Mouse (Mus musculus) adrenal gland, postnatal 14 days (tissue): Measurements from ENCODE around the gene Sik1. TPM values are rescaled to one million over a fixed set of nuclear protein-coding genes. Genes with fewer than 3 reads are reported as not detected.
A peak's percentile ranks its signal among the peaks of the same experiment; 100 is the strongest.

Source experiments
- DNase-seq: peaks from one replicate; pipeline ENCODE4 v3.0.0; 2021; ENCODE audit warnings: mixed read lengths
- total RNA-seq: library from RNA; stranded (reverse); gene quantifications from 2 replicates; pipeline ENCODE4 v1.2.3, GENCODE M21; 2021

Sik1 gene
- total RNA-seq, 1 experiment from 2014 or later: 100 TPM

GRCm38 (mm10) chr17:31831866-31832576 is 23.6 kb downstream of the Sik1 start:
- DNase-seq: no peak

GRCm38 (mm10) chr17:31831097-31831865 is 24.3 kb downstream of the Sik1 start:
- no peak for DNase-seq

GRCm38 (mm10) chr17:31830506-31831075 is 25.0 kb downstream of the Sik1 start:
- DNase-seq: no peak

DNA sequence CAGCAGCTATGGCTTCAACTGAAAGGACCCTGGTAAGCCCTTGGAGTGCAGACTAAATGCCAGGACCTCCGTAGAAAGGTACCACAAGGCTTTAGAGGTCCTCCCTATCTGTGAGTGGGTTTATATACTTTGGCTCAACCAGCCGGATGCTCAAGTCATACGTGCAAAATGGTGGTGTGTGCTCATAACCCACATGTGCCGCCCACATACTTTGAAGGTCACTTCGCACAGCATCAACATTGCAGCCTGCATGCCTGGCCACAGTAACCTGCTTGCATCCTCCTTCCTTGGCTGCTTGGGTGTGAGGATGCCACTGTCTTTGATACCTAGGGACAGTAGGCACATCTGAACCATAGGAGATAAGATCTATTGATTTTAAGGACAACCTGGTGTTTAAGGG is 26.7 kb downstream of the Sik1 start:
- DNase-seq: no peak

GRCm38 (mm10) chr17:31828118-31828517 is 27.5 kb downstream of the Sik1 start:
- DNase-seq: peak; percentile 66

DNA sequence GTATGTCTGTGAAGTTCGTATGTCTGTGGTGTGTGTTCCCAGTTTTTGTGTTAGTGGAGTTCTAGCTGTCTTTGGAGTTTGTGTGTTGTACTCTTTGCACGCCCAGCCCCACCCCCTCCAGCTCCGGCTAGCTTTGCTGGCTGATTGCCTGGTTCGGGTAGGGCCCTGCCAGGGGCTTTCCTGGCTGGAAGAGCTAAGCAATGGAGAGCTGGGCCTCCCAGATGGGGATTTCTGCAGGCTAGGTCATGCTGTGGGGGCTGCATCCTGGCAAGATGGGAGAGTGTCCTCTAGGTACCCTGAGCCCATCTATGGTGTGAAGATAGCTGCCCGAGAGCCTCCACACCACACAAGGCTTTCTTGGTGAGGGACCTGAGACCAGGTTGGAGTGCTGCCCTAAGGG is 28.4 kb downstream of the Sik1 start:
- DNase-seq: peak; percentile 89

DNA sequence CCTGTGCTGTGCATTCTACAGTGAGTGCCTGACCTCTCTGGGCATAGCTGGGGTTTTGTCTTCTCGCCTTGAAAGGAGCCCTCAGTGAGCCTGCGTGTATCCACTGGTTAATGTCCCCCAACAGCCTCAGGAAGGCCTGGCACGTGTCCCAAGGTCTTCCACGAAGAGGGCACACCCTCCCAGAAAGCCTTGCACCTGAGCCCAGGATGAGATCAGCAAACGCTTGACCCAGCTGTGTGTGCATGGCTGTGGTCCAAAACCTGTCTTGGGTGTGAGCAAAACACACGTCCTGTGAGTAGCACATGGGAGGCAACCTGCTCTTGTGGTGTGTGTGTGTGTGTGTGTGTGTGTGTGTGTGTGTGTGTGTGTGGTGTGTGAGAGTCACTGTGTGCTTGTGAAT is 28.9 kb downstream of the Sik1 start:
- DNase-seq: peak; percentile 88

DNA sequence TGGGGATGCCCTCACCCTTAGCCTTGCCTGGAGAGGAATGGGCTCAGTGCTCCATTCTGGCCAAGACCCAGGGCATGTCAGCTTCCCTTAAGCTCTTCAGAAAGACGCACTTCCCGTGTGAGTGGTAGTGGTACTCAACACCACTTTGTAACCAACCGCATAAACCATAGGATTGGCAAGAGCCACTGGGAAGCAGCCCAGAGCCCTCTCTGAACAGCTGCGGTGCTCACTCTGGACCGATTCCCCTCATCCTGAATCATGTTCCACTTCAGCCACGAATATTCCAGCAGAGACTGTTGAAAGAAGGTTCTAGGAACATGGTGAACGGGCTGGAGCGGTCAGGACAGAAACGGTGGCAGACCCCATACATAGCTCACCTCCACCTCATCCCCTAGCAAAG is 29.9 kb downstream of the Sik1 start:
- DNase-seq: no peak

DNA sequence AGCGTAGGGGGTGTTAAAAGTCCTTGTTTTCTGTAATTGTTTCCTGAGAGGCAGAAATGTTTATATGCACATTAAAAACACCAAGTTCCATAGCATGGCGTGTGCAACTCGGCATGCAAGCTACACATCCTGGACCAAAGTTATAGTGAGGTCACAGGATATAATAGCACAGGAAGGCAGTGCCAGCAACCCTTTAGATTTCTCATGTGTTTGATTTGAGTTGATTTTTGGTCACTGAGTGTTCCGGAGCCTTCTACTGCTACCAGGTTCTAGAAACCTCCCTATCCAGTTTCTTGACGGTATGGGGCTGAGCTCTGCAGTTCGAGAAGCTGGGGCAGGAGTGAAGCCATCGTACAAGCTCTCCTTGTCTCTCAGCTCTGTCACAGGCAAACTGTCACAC is 30.8 kb downstream of the Sik1 start:
- no peak for DNase-seq

DNA sequence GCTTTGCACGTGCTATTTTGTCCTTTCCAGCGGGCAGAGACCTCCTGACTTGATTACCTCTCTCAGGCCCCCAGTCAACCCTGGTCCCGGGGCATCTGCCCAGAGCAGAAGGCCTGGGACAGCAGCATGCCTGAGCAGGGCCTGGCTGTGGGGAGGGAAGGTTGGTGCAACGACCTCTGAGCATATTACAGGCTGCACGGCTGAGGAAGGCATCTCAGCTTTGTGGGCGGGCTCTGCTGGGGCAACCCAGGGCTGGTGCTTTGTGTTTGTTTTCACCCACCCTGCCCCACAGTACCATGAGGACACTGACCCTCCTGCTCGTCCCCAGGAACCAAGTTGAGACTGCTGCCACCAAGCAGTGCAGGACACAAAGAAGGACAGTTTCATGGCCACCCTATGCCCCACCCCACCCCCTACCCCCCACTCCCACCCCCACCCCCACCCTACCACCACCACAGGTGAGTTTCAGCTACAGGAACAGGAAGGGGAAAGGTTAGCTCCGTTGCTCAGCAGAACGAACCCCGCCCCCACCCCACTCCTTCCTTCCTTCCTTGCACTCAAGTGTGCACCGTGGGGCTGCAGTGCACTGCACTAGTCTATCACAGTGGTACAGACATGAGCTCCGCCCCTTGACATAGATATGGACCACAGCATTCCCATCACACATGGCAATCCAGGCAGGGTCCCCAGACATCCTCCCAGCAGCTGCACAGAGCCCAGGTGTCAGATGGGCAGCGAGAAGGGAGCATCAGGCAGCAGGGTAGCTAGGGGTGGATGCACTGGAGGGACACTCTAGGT is 34.3 kb downstream of the Sik1 start:
- peak; percentile 36 for DNase-seq

DNA sequence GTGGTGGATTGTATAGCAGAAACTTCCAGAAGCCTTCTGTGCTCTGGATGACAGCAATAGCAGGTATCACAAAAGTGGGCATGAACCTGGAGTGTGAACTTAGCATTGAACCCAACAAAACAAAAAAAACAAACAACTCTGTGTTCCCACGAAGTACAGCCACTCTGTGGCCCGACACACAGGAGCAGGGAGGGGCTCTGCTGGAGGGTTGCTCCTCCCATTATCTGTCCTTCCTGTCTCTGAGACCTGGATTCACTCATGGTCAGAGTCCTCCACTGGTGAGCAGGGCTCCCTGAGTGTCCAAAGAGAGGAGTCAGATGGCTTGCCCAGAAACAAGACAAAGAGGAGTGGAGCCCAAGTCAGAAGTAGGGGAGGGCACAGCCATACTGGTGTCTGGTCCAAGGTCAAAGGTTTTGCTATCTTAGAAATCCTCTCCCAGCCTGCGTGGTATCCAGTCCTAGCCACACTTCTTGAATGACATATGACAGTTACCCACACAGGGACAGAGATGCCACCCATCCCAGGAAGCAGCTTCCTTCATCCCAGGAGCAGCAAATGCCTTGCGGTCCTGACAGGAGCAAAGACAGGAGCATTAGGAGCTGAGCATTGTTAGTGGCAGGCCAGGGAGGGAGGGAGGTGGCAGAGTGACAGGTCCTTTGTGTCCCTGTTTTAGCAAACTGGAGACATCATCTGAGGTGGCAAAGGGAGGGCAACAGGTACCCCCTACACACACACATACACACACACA is 35.3 kb downstream of the Sik1 start:
- no peak for DNase-seq

DNA sequence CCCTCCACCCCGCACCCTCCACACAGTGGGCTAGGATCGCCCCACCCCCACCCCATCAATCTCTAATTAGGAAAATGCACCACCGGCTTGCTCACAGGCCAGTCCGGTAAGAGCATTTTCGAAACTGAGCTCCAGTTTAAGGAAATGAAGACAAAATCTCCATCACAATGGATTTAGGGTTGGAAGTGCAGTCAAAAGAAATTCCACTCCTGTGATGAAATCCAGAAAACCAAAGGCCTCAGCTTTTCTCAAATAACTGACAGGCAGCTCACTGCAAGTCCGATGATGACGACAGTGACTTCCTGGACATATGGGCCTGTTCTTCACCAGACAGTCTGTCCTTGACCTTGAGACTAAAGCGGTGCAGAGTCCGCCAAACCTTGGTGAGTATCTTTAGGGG is 36.2 kb downstream of the Sik1 start:
- no peak for DNase-seq

- DNase-seq: no peak
Measured at GRCm38 (mm10) chr17:31817815-31818214, 37.8 kb downstream of the Sik1 start.

DNA sequence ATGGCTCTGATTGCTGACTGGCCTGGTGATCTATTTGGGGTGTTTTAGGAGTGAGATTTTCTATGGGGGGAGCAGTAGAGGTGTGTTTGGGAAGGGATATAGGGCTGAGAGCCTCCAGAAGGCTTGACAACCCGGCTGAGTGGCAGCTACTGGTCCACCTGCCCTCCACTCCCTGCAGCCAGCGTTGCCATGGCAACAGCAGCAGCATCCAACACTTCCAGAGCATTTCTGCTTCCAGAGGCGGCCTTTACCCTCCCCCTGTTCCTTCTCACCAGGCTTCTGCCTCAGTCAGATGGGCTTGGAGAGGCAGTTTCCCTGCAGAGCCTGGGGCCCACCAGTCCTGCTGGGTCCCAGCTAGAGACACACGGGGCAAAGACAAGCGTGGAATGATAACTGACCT is 38.4 kb downstream of the Sik1 start:
- no peak for DNase-seq

DNA sequence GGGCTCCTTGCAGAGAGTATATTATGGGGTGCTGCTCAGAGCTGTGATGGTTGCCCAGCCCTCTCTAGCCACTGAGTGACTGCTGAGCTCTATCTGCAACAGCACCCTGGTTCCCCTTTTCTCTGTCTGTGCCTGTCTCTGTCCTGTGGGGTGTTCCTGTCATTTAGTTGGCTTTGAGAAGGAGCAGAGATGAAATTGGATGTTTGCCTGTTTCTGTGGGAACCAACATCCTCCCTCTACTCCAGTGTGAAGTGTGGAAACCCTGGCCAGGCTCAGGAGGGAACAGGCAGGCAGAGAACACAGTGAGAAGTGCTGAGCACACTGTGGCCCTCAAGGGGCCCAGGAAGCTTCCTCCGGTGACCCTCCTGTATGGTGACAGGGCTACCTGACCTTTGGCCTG is 40.8 kb downstream of the Sik1 start:
- DNase-seq: no peak

GRCm38 (mm10) chr17:31813938-31814622 is 41.5 kb downstream of the Sik1 start:
- no peak for DNase-seq

DNA sequence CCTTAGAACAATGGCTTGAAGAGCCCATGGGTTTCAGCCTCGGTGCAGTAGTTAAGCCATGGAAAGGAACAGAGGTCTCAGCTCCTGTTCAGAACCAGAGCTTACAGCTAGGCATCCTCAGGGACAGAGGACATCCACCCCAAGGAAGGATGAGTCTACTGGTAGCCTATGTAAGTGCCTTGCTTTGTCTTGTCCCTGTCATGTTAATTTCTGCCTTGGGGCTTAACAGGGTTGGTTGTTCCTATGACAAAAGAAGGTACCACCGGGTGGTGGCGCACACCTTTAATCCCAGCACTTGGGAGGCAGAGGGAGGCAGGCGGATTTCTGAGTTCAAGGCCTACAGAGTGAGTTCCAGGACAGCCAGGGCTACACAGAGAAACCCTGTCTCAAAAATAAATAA is 44.3 kb downstream of the Sik1 start:
- no peak for DNase-seq

DNA sequence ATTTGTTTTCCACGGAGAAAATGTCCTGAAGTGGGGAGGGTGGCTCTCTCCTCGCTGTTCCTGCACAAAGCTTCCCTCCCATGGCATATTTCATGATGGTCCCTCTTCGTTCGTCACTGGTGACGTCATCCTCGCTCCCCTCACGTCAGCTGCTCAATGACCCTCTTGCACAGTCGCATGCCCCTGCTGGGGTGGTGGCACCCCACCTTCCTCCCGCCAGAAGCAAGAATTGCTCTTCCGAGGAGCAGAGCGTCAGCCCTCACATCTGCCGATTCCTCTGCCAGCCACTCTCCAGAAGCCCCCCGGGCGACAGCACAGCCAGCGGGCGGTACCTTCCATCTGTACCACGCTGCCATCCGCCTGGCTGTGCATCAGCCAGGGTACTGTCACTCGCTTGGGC is 45.7 kb downstream of the Sik1 start:
- DNase-seq: no peak

DNA sequence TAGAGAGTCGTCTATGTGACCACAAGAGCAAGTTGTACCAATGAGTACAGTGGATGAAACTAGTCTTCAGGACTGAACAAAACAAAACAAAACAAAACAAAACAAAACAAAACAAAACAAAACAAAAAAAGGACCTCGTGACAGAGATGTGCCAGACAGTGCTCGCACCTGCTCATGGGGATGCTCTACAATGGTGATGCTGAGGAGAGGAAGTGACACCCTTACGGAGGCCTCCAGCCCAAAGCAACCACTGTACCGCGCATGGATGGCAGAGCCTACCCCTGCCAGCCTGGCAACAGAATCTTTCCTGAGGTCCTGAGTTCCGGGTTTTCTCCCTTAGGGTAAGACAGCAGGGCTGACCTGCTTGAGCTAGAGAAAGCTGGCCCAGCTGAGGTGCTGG is 46.5 kb downstream of the Sik1 start:
- DNase-seq: no peak

- peak; percentile 47 for DNase-seq
Measured at GRCm38 (mm10) chr17:31808082-31808875, 47.3 kb downstream of the Sik1 start.

GRCm38 (mm10) chr17:31806496-31806895 is 49.1 kb downstream of the Sik1 start:
- DNase-seq: no peak
